Mouse (Mus musculus) testis, adult 2 months (tissue): ENCODE results near the gene Fndc8. TPM values are rescaled to one million over a fixed set of nuclear protein-coding genes. Genes with fewer than 3 reads are reported as not detected.
A peak's percentile ranks its signal among the peaks of the same experiment; 100 is the strongest.

Experiments used
- H3K27ac ChIP-seq: fragments of 200-500 bp; 2 replicates; pipeline ENCODE4 v1.5.1; 2012; ENCODE audit warnings: low read depth, low read length; ENCODE audit not compliant: control insufficient read depth, insufficient read depth
- H3K27me3 ChIP-seq: fragments of 200-500 bp; 2 replicates; pipeline ENCODE4 v1.6.1; 2012; ENCODE audit warnings: mild to moderate bottlenecking, low read length, moderate library complexity; ENCODE audit not compliant: control insufficient read depth, insufficient read depth
- H3K36me3 ChIP-seq: fragments of 200-500 bp; 2 replicates; pipeline ENCODE4 v1.6.1; 2012; ENCODE audit warnings: mild to moderate bottlenecking, low read length; ENCODE audit not compliant: control insufficient read depth, insufficient read depth
- H3K4me1 ChIP-seq: fragments of 200-500 bp; 2 replicates; pipeline ENCODE4 v1.6.1; 2012; ENCODE audit warnings: low read length; ENCODE audit not compliant: control insufficient read depth, insufficient read depth
- H3K4me3 ChIP-seq: fragments of 200-500 bp; 2 replicates; pipeline ENCODE4 v1.5.1; 2012; ENCODE audit warnings: low read depth, mild to moderate bottlenecking, low read length, moderate library complexity, mixed read lengths; ENCODE audit not compliant: control insufficient read depth
- CTCF ChIP-seq: fragments of 200-500 bp; IDR thresholded peaks from 2 replicates; pipeline ENCODE4 v1.5.1; 2012; ENCODE audit warnings: low read depth, mild to moderate bottlenecking, inconsistent platforms, low read length, moderate library complexity; ENCODE audit not compliant: control insufficient read depth, insufficient read depth, insufficient replicate concordance
- POLR2A ChIP-seq: fragments of 200-500 bp; IDR thresholded peaks from 2 replicates; pipeline ENCODE4 v1.6.1; 2012; ENCODE audit warnings: low read depth, mild to moderate bottlenecking, inconsistent platforms, low read length, moderate library complexity; ENCODE audit not compliant: control insufficient read depth
- polyA plus RNA-seq: library from polyadenylated mRNA; depleted of rRNA; stranded (reverse); fragments of >200 nt; gene quantifications from 2 replicates; pipeline ENCODE4 v1.2.3, GENCODE M21; 2012; rRNA removed

The Fndc8 gene
- polyA plus RNA-seq: 134 and 144 TPM in 2 replicates

- TF ChIP-seq POLR2A (peak; percentile 53; the same call in 1 of the 2 replicates), CTCF (no peak)
- Histone ChIP-seq H3K4me1 (peaks cover 2% of the 10 kb centered on the region; the same call in 1 of the 2 replicates), H3K4me3 (peak within 1 kb of the TSS; percentile 71), H3K27ac (no peak within 1 kb of the TSS), H3K36me3 (no peaks in the 10 kb centered on the region), H3K27me3 (no peaks in the 10 kb centered on the region)
These were observed at the start of gene Fndc8 for GRCm38 (mm10) chr11:82891936-82892335. Gene Fndc8, plus strand, starts transcription at chr11:82892124.

- Histone ChIP-seq H3K27ac (no peak overlapping the region), H3K36me3 (no peaks in the 10 kb centered on the region), H3K27me3 (no peaks in the 10 kb centered on the region), H3K4me3 (no peak overlapping the region), H3K4me1 (peaks cover 2% of the 10 kb centered on the region; the same call in 1 of the 2 replicates)
- TF ChIP-seq POLR2A (no peak), CTCF (no peak)
These were observed 47.0 kb upstream of the Fndc8 start for GRCm38 (mm10) chr11:82844771-82845414.

DNA sequence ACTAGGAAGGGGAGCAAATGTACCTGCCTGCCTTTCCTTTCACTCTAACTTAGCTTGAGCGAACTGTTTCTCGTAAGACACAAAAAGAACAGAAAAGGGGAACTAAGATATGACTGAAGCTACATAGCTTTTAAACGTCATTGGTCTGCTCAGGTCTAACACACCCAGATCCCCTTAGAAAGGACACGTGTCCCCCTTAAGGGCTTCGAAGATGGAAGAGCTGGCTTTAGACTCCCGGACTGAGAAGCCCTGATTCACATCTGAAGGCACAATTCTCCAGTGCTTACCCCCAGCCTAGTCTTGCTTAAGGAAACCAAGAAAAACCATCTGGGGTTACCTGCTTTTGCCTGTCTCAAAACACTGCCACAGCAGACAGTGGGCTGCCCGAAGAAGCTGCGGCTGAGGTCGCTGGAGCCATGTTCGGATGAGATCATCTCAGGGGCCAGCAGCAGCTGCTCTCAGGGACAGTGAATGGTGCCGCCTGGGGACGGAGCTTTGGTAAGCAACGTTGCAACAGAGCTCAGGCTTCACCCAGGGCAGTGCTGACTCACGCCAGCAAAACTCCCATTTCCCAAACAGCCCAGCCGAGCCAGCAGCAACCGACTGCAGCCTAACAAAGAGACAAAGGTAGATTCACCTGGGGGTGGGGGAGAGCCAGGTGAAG, 46.4 kb upstream of the Fndc8 start:
- H3K4me1 ChIP-seq: peaks cover 2% of the 10 kb centered on the region; the same call in 1 of the 2 replicates
- H3K4me3 ChIP-seq: no peak overlapping the region
- H3K27ac ChIP-seq: no peak overlapping the region
- TF ChIP-seq POLR2A (no peak), CTCF (peak; percentile 13; the same call in 1 of the 2 replicates)
- H3K36me3 ChIP-seq: no peaks in the 10 kb centered on the region
- H3K27me3 ChIP-seq: no peaks in the 10 kb centered on the region

GRCm38 (mm10) chr11:82846079-82846436, 45.9 kb upstream of the Fndc8 start:
- Histone ChIP-seq H3K4me3 (no peak overlapping the region), H3K36me3 (no peaks in the 10 kb centered on the region), H3K27ac (no peak overlapping the region), H3K27me3 (no peaks in the 10 kb centered on the region), H3K4me1 (peaks cover 2% of the 10 kb centered on the region; the same call in 1 of the 2 replicates)
- TF ChIP-seq POLR2A: no peak
- no peak for TF ChIP-seq CTCF

- Histone ChIP-seq H3K4me1 (peaks cover 2% of the 10 kb centered on the region; the same call in 1 of the 2 replicates), H3K27me3 (no peaks in the 10 kb centered on the region), H3K36me3 (no peaks in the 10 kb centered on the region), H3K27ac (no peak overlapping the region), H3K4me3 (no peak overlapping the region)
- TF ChIP-seq CTCF (no peak), POLR2A (no peak)
These were observed 45.0 kb upstream of the Fndc8 start for GRCm38 (mm10) chr11:82846938-82847337.

DNA sequence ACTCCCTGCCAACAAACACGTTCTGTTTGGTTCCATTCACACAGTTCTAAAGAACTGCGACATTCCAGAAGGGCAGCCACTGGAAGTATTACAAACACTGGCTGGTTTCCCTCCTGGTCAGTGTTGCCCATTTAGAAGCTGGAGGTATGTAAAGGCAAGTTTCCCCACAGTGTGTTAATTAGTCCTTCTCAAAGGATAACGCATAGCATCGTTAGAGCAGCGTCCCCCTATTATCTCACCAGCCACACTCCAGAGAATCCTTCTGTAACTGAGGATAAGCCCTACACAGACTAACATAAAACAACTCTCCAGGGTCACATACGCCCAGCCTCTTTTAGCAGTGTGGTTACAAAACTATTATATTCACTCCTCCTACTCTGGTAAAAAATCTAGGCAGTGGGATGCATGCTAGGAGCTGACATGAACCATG, 44.3 kb upstream of the Fndc8 start:
- no peaks in the 10 kb centered on the region for H3K27me3 ChIP-seq
- peaks cover 2% of the 10 kb centered on the region; the same call in 1 of the 2 replicates for H3K4me1 ChIP-seq
- H3K4me3 ChIP-seq: no peak overlapping the region
- H3K36me3 ChIP-seq: no peaks in the 10 kb centered on the region
- TF ChIP-seq POLR2A (no peak), CTCF (no peak)
- no peak overlapping the region for H3K27ac ChIP-seq

DNA sequence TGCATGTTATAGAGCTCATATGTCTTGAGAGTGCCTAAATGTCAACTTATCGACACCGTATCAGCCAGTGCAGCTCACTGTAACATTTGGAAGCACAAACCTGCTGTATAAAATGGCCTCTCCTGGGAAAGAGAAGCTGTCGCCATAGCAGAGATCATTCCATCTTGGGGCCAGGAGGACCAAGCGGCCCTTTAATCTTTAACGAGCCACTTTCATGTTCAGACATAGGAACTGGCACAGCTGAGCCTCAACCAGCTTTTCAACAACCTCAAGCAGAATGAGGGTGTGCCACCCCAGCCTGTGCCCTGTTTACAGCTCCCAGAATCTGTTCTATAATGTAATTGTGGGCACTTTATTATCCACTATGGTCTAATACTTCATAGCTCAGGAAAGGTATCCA, 41.7 kb upstream of the Fndc8 start:
- Histone ChIP-seq H3K4me3 (no peak overlapping the region), H3K36me3 (no peaks in the 10 kb centered on the region), H3K27me3 (no peaks in the 10 kb centered on the region), H3K4me1 (peaks cover 2% of the 10 kb centered on the region; the same call in 1 of the 2 replicates), H3K27ac (no peak overlapping the region)
- no peak for TF ChIP-seq POLR2A
- TF ChIP-seq CTCF: no peak
